Mouse (Mus musculus) olfactory bulb, adult 2 months (tissue): ENCODE measurements at regions not wholly inside any gene's neighbourhood (a gene's known extent, or its start where the extent isn't known, plus 50 kb on each side); places are given as distances from the start of the nearest gene placed in this dataset.

Experiments used
- CTCF ChIP-seq: fragments of 200-500 bp; IDR thresholded peaks from 2 replicates; pipeline ENCODE4 v1.5.1; 2012; ENCODE audit warnings: low read depth, mild to moderate bottlenecking, low read length, moderate library complexity; ENCODE audit not compliant: insufficient read depth
- POLR2A ChIP-seq: fragments of 200-500 bp; IDR thresholded peaks from 2 replicates; pipeline ENCODE4 v1.6.1; 2012; ENCODE audit warnings: mild to moderate bottlenecking, low read depth, low read length, moderate library complexity; ENCODE audit not compliant: insufficient read depth

- TF ChIP-seq POLR2A (no peak), CTCF (no peak)
Observed at GRCm38 (mm10) chr14:99376652-99377502, 78.4 kb downstream of the Klf5 start.
